Comparison of ENCODE assay signal across 9 mouse cellular contexts in the genomic region with DNA sequence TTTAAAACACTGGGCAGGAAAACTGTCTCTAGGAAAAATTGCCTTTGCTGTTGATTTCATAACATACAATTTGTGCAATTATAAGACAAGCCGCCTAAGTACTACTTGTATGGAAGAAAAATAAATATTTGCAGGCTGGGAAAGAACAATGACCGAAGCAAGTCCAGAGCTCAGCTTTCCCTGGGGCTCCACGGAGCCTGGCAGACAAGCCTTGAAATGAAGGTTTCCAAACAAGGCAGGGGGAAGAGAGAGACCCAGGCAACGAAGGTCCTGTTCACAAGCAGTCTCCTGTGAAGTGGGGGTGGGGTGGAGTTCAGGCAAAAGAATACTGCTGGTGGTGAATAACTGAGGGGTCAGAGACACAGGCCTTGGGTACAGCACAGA. TPM values are rescaled to one million over a fixed set of nuclear protein-coding genes. Genes with fewer than 3 reads are reported as not detected.
A peak's percentile ranks its signal among the peaks of the same experiment; 100 is the strongest.
DNase-seq lines count a peak whose midpoint lies in the region; ATAC-seq and TF ChIP-seq lines count a peak whose summit lies in the region.
"Had no signal": no experiment of that assay in that cellular context is flagged by ENCODE, and none has a peak within 500 bp of the region (broad histone marks: within the 10 kb centered on the region; RNA-seq: fewer than 3 reads in every experiment).

No protein-coding gene starts in this region.

- H3K36me3 ChIP-seq in kidney, postnatal 0 days (ENCODE audit: insufficient read depth, low read length), result no peaks in the 10 kb centered on the region
- no peaks in the 10 kb centered on the region for H3K36me3 ChIP-seq in kidney, embryonic 15.5 days
- no peaks in the 10 kb centered on the region for H3K36me3 ChIP-seq in hindbrain, embryonic 12.5 days

- H3K4me1 ChIP-seq in kidney, postnatal 0 days (replicated peaks; ENCODE audit: insufficient read depth, low read length), result no peaks in the 10 kb centered on the region
- H3K4me1 ChIP-seq in kidney, embryonic 15.5 days, result peaks cover 6% of the 10 kb centered on the region; the same call in 1 of the 2 replicates
- peaks cover 13% of the 10 kb centered on the region for H3K4me1 ChIP-seq in hindbrain, embryonic 12.5 days

- no peak for ATAC-seq in kidney, postnatal 0 days (replicated peaks; ENCODE audit: low FRiP score, low read depth)
- ATAC-seq in kidney, embryonic 15.5 days (replicated peaks; ENCODE audit: low FRiP score), result no peak; the same call in 1 of the 2 replicates
- ATAC-seq in hindbrain, embryonic 12.5 days (ENCODE audit: low FRiP score), result peak; percentile 52; the same call in 1 of the 2 replicates

- DNase-seq in kidney, postnatal 0 days (ENCODE audit: low spot score), result no peak
- peak; percentile 59 for DNase-seq in embryo, embryonic 11 days
- peak; percentile 17 to 46 for DNase-seq in lung, postnatal 4 days
- DNase-seq in layer of hippocampus, postnatal 14 days (ENCODE audit: low spot score in 2 of 2), result no peak
- no peak for DNase-seq in cerebellum, adult 8-10 months
- DNase-seq: cerebellum, adult 11-12 months had no signal

- no peak for TF ChIP-seq CTCF in kidney, postnatal 0 days (IDR thresholded peaks at IDR 0.05; ENCODE audit: low read depth)

- 27% methylated on average over 4 of the region's 4 CpGs for WGBS in kidney, postnatal 0 days
- WGBS in kidney, embryonic 15.5 days, result 35% methylated on average over 4 of the region's 4 CpGs
- WGBS in hindbrain, embryonic 12.5 days, result 27% methylated on average over 4 of the region's 4 CpGs

- no peak overlapping the region for H3K4me2 ChIP-seq in kidney, postnatal 0 days (ENCODE audit: low read length)
- H3K4me2 ChIP-seq in kidney, embryonic 15.5 days, result no peak overlapping the region
- no peak overlapping the region for H3K4me2 ChIP-seq in hindbrain, embryonic 12.5 days (replicated peaks)

- no peak overlapping the region for H3K4me3 ChIP-seq in kidney, postnatal 0 days (replicated peaks; ENCODE audit: low read depth, low read length)
- no peak overlapping the region for H3K4me3 ChIP-seq in kidney, embryonic 15.5 days (replicated peaks)
- no peak overlapping the region for H3K4me3 ChIP-seq in hindbrain, embryonic 12.5 days

- no peaks in the 10 kb centered on the region for H3K27me3 ChIP-seq in kidney, postnatal 0 days (ENCODE audit: insufficient read depth, low read length)
- no peaks in the 10 kb centered on the region for H3K27me3 ChIP-seq in kidney, embryonic 15.5 days
- no peaks in the 10 kb centered on the region for H3K27me3 ChIP-seq in hindbrain, embryonic 12.5 days
- H3K27me3 ChIP-seq: CH12.LX had no signal

- no peaks in the 10 kb centered on the region for H3K9me3 ChIP-seq in kidney, postnatal 0 days (replicated peaks; ENCODE audit: low read length)
- H3K9me3 ChIP-seq in kidney, embryonic 15.5 days (replicated peaks), result no peaks in the 10 kb centered on the region
- H3K9me3 ChIP-seq in hindbrain, embryonic 12.5 days (replicated peaks), result no peaks in the 10 kb centered on the region

- no peak overlapping the region for H3K9ac ChIP-seq in kidney, postnatal 0 days (ENCODE audit: low read depth, low read length)
- H3K9ac ChIP-seq in kidney, embryonic 15.5 days, result no peak overlapping the region
- no peak overlapping the region for H3K9ac ChIP-seq in hindbrain, embryonic 12.5 days

- H3K27ac ChIP-seq in kidney, postnatal 0 days, result peak overlapping the region; percentile 2; the same call in 1 of the 2 replicates
- H3K27ac ChIP-seq in kidney, embryonic 15.5 days, result no peak overlapping the region
- 0 out of 2 replicates have a peak overlapping the region, but pooled peaks have one; percentile 2 for H3K27ac ChIP-seq in hindbrain, embryonic 12.5 days

RNA-seq across cellular contexts. Expression of a gene that starts 13.6 kb away (rescaled TPM):
- polyA plus RNA-seq in kidney, postnatal 0 days (2015; fragmentation: Nextera tagmentation; extraction: Ambion mirVana), result 215 and 232 TPM in 2 replicates
- 113 and 125 TPM in 2 replicates for polyA plus RNA-seq in kidney, embryonic 15.5 days (2015; fragmentation: Nextera tagmentation; extraction: Ambion mirVana)
- 123 and 126 TPM in 2 replicates for polyA plus RNA-seq in hindbrain, embryonic 12.5 days (2016; fragmentation: Nextera tagmentation; extraction: Ambion mirVana)
- total RNA-seq in layer of hippocampus, postnatal 14 days (2021), result 10 to 100 TPM; 86.1 to 89.8 TPM

Comparison
In these comparisons a context has a peak if more than half of its experiments do, and no peak if none do; other contexts are left out.
1. DNase-seq: peak in embryo, embryonic 11 days (single experiment) and lung, postnatal 4 days (2 of 2); none in kidney, postnatal 0 days (single experiment), layer of hippocampus, postnatal 14 days (0 of 2) and cerebellum, adult 8-10 months (single experiment).